Mouse (Mus musculus) liver, adult 2 months (tissue): ENCODE measurements at regions not wholly inside any gene's neighbourhood (a gene's known extent, or its start where the extent isn't known, plus 50 kb on each side); places are given as distances from the start of the nearest gene placed in this dataset.

Experiments
- DNase-seq: peaks from one replicate; pipeline ENCODE4 v3.0.0-alpha.2; 2011; ENCODE audit warnings: low read depth, low spot score; ENCODE audit errors: extremely low read depth
- H3K27ac ChIP-seq: fragments of 200-500 bp; replicated peaks from 2 replicates; pipeline ENCODE4 v1.5.1; 2012; ENCODE audit warnings: low read depth, mild to moderate bottlenecking, control low read depth, inconsistent platforms, low read length; ENCODE audit not compliant: insufficient read depth
- H3K27me3 ChIP-seq: fragments of 200-500 bp; 2 replicates; pipeline ENCODE4 v1.6.1; 2012; ENCODE audit warnings: mild to moderate bottlenecking, moderate library complexity, low read length, inconsistent platforms; ENCODE audit not compliant: control insufficient read depth, insufficient read depth
- H3K36me3 ChIP-seq: fragments of 200-500 bp; 2 replicates; pipeline ENCODE4 v1.6.1; 2012; ENCODE audit warnings: low read length, inconsistent platforms; ENCODE audit not compliant: control insufficient read depth, insufficient read depth
- H3K4me1 ChIP-seq: fragments of 200-500 bp; 2 replicates; pipeline ENCODE4 v1.6.1; 2011; ENCODE audit warnings: low read length; ENCODE audit not compliant: control insufficient read depth, insufficient read depth
- H3K4me3 ChIP-seq: fragments of 200-500 bp; 2 replicates; pipeline ENCODE4 v1.5.1; 2011; ENCODE audit warnings: low read depth, mild to moderate bottlenecking, control low read depth, low read length, moderate library complexity; ENCODE audit not compliant: insufficient read depth
- H3K79me2 ChIP-seq: fragments of 200-500 bp; 2 replicates; pipeline ENCODE4 v1.6.1; 2012; ENCODE audit warnings: inconsistent platforms, mild to moderate bottlenecking, low read length, moderate library complexity; ENCODE audit not compliant: control insufficient read depth, insufficient read depth
- H3K9ac ChIP-seq: fragments of 200-500 bp; 2 replicates; pipeline ENCODE4 v1.6.1; 2012; ENCODE audit warnings: low read depth, mild to moderate bottlenecking, control low read depth, inconsistent platforms, low read length
- CTCF ChIP-seq: fragments of 200-500 bp; IDR thresholded peaks from 2 replicates; pipeline ENCODE4 v1.5.1; 2011; ENCODE audit warnings: low read depth, low read length, control low read depth
- POLR2A ChIP-seq: fragments of 200-500 bp; IDR thresholded peaks from 2 replicates; pipeline ENCODE4 v1.6.1; 2011; ENCODE audit warnings: low read length, control low read depth; ENCODE audit not compliant: insufficient read depth; ENCODE audit errors: extremely low read depth
- WGBS: fragments of 180-500 bp; shearing (Covaris S2); methylation state at CpG from one replicate; pipeline ENCODE4 v1.1.7; 2018; 5-methylcytosine and 5-hydroxymethylcytosine counted together

- no peak overlapping the region for H3K27ac ChIP-seq
- TF ChIP-seq CTCF = no peak
- TF ChIP-seq POLR2A = no peak
- no peaks in the 10 kb centered on the region for H3K27me3 ChIP-seq
- no peaks in the 10 kb centered on the region for H3K36me3 ChIP-seq
- no peak overlapping the region for H3K4me3 ChIP-seq
- H3K9ac ChIP-seq = no peak overlapping the region
- no peaks in the 10 kb centered on the region for H3K79me2 ChIP-seq
- 70% methylated on average over 10 of the region's 10 CpGs for WGBS
- no peaks in the 10 kb centered on the region for H3K4me1 ChIP-seq
- DNase-seq = no peak
Observed at GRCm38 (mm10) chr13:90293697-90294647, 204.6 kb upstream of the Xrcc4 start.

DNA sequence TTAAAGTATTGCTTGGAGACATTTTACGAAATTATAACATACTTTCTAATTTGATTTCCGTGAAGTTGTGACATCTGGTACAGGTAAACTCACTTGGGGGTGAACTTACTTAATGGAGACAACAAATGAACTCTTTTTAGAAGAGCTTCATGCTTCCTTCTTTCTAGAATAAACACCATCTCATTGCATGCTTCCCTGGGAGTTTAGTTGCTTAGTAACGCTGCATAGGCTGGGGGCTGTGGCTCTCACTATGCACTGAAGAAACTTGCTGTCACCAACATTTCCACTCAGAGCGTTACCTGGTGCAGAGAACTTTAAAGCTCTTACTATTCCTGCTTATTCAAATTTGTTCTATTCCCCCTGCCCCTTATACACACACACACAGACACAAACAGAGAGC lies 203.5 kb upstream of the Xrcc4 start:
- H3K36me3 ChIP-seq = no peaks in the 10 kb centered on the region
- H3K4me3 ChIP-seq = no peak overlapping the region
- DNase-seq = no peak
- no peaks in the 10 kb centered on the region for H3K79me2 ChIP-seq
- no peak overlapping the region for H3K27ac ChIP-seq
- H3K27me3 ChIP-seq = no peaks in the 10 kb centered on the region
- WGBS = 49% methylated on average over 4 of the region's 4 CpGs
- TF ChIP-seq POLR2A (no peak), CTCF (no peak)
- H3K9ac ChIP-seq = no peak overlapping the region
- no peaks in the 10 kb centered on the region for H3K4me1 ChIP-seq

DNA sequence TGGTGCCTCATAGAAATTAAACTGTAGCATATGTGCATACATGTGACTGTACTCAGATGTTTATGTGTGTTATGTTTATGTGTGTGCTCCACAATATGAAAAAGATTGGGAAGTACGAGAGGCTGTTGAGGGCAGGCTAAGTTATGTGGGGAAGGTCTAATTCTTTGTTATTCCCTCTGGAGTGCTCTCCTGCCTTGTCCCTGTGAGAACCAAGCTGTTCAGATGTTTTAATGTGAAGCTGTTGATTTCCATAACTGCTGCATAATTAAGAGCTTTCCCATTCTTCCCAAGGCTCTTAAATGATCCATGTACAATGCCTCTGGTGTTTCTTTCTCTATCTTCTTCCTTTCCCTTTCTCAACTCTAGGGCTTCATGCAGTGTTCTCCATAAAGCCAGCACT lies 202.7 kb upstream of the Xrcc4 start:
- H3K36me3 ChIP-seq = no peaks in the 10 kb centered on the region
- DNase-seq = no peak
- H3K27me3 ChIP-seq = no peaks in the 10 kb centered on the region
- no peak overlapping the region for H3K9ac ChIP-seq
- H3K4me1 ChIP-seq = no peaks in the 10 kb centered on the region
- H3K27ac ChIP-seq = no peak overlapping the region
- no peak overlapping the region for H3K4me3 ChIP-seq
- 82% methylated on average over 1 of the region's 1 CpGs for WGBS
- no peaks in the 10 kb centered on the region for H3K79me2 ChIP-seq
- no peak for TF ChIP-seq CTCF
- no peak for TF ChIP-seq POLR2A

DNA sequence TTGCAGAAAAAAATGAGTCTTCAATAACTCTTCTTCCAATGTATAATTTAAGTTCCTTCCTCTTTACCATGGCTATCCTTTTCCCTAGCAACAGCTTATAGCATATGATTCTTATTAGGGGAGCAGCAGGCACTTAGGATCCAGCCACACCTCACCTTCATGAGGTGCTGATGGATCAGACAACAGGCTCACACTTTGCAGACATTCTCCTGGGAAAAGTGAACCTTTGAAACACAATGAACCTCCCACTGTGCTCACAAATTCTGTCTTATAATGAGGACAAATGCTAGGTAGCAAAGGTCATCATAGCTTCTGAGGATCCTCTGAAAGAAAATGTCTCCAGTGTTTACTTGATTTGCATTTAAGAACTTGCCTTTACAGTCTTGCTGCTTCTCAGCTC lies 191.6 kb upstream of the Xrcc4 start:
- Histone ChIP-seq H3K27ac (no peak overlapping the region), H3K27me3 (no peaks in the 10 kb centered on the region), H3K36me3 (no peaks in the 10 kb centered on the region), H3K4me3 (no peak overlapping the region), H3K79me2 (no peaks in the 10 kb centered on the region), H3K4me1 (no peaks in the 10 kb centered on the region), H3K9ac (no peak overlapping the region)
- no peak for TF ChIP-seq POLR2A
- no peak for TF ChIP-seq CTCF
- no peak for DNase-seq

DNA sequence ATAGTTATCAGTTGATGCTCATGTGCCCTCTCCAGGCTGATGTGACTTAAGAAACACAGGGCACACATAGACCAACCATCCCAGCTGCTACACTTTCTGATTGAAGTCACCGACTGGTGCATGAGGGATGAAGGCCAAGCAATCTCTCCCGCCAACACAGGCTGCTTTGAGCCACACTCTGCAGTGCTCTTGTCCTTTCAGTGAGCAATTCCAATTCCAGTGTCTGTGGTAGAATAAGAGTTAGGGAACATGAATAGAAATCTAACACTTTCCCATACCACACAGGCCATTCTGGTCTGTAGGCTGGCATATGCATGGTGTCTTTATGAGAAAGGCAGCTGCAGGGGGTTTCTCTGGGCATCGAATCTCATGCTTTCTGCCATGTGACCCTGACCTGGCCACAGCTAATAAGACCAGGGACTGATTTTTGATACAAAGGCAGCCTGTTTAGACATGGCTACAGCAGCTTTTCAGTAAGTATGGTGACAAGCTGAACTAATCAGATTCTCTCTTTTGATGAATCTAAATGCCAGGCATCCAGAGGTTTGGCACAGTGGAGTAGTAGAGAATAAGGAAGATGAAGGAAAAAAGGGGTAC lies 190.5 kb upstream of the Xrcc4 start:
- no peak for DNase-seq
- no peaks in the 10 kb centered on the region for H3K27me3 ChIP-seq
- H3K36me3 ChIP-seq = no peaks in the 10 kb centered on the region
- no peaks in the 10 kb centered on the region for H3K4me1 ChIP-seq
- no peak overlapping the region for H3K4me3 ChIP-seq
- 81% methylated on average over 3 of the region's 3 CpGs for WGBS
- TF ChIP-seq POLR2A = no peak
- TF ChIP-seq CTCF = no peak
- no peak overlapping the region for H3K9ac ChIP-seq
- no peaks in the 10 kb centered on the region for H3K79me2 ChIP-seq
- H3K27ac ChIP-seq = no peak overlapping the region

DNA sequence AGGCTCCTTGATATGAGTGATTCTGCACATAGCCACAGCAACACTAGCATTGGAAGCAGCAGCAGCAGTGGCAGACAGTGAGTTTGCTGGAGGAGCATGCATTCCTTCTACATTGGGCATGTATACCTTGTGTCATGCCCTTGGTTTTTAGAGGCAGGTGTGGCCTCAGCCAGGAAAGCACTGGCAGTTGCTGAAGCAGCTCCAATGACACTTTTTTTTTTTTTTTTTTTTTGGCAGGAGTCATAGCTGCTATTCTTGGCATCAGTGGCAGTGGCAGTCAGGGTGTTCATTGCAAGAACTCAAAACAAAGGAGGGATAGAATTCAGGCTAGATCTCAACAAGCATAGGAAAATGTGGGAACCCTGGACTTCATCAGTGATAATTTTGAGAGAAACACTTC lies 189.9 kb upstream of the Xrcc4 start:
- Histone ChIP-seq H3K4me3 (no peak overlapping the region), H3K79me2 (no peaks in the 10 kb centered on the region), H3K27ac (no peak overlapping the region), H3K27me3 (no peaks in the 10 kb centered on the region), H3K9ac (no peak overlapping the region), H3K4me1 (no peaks in the 10 kb centered on the region), H3K36me3 (no peaks in the 10 kb centered on the region)
- DNase-seq = no peak
- TF ChIP-seq CTCF (no peak), POLR2A (no peak)
